Mouse (Mus musculus) embryo, embryonic 10 days (tissue): ENCODE data around the gene Slc39a11.

ENCODE experiments used
- DNase-seq: peaks from one replicate; pipeline ENCODE4 v3.0.0-alpha.2; 2015; ENCODE audit warnings: low spot score

Slc39a11 gene

DNA sequence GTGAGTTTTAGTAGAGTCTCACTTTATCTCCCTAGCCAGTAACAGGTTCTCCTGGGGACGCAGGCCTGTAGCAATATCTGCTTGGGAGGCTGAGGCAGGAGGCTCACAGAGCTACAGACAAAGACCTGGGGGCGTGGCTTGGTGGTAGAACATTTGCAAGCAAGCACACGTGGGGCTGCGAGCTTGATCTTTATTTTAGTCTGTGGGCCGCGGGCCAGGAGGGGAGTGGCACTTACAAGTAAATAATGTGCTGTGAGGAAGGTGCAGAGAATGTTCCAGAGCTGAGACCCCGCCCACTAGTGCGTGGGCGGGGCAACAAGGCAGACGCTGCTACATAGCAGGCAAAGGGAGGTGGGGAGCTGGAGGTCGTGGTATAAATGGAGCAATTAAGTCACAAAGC lies 250.3 kb downstream of the Slc39a11 start:
- no peak for DNase-seq

DNA sequence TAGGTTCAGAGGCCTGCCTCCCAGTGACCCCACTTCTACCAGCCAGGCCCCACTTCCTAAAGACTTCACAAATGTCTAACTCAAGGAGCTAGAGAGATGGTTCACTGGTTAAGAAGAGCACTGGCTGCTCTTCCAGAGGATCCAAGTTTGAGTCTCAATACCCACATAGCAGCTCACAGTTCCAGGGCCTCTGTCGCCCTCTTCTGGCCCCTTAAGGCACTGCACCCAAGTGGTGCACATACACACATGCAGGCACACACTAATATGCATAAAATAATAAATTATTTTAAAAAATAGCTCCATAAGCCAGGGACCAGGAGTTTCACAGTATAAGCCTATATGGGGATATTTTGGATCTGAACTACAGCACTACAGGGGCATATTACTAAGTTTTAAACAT lies 252.5 kb downstream of the Slc39a11 start:
- no peak for DNase-seq

DNA sequence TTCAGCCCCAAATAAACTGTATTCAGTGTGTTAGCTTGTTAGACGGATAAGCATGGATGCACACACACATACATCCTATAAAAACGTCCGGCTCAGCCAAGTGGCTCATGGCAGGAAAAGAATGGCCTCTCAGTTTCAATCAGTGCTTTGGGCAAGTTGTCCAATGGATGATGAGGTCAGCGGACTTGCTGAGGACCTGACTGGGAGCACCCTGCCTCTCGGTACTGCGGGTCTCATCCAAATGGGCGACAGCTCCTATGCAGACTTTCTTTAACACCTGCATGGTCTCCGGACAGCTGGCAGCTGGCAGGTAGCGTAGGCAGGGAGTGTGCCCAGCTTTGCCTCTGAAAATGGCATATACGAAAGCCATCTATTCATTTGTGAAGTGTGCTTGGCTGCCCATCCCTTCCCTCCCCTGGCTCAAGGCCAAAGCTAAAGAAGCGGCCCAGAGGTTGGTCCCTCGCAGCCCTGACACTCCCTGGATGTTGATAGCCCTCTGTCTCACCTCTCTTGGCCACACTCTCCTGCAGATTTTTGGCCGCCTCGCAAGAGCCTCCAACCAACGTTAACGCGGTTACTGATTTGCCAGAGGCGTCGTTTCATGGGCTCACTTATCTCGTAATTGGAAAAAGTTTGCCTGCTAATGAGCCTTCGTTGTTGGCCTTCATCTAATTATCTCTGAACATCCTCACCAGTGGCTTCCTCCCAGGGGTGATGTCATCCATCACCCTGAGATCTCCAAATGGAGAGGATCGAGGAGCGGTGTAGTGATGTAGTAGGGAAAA lies 256.3 kb downstream of the Slc39a11 start:
- no peak for DNase-seq

DNA sequence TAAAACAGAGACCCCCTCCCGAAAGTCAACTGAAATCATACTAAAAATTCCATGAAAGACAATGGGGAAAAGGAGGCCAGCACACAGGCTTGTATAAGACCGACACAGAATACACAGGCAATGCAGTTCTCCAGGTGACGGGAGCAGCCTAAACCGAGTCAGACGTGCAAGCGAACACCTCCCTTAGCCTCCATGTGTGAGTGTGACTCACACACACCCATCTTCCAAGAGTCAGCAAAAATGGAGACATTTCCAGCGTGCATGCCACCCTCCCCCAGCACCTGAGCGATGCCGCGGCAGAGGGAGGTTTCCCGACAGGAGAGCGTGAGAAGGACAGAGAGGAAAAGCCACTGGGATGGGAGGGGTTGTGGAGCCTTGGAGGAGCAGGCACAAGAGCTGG lies 258.2 kb downstream of the Slc39a11 start:
- DNase-seq: no peak

DNA sequence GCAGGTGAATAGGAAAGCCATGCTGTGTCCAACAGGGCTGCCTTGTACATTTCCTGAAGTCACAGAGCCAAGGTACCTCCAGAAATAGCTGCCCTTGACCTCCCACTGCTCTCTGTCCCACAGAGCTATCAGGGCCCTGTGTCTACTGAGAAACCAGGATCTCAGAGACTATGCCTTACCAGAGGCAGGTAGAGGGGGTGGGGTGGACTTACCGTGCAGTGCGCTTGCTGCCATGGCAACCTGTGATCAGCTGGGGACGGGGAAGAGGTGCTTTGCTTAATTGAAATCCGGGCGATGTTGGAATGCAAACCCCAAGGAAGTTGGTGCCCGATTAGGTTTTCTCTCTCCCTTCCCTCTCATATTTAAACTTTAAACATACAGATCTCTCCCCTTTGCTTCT lies 260.2 kb downstream of the Slc39a11 start:
- no peak for DNase-seq

DNA sequence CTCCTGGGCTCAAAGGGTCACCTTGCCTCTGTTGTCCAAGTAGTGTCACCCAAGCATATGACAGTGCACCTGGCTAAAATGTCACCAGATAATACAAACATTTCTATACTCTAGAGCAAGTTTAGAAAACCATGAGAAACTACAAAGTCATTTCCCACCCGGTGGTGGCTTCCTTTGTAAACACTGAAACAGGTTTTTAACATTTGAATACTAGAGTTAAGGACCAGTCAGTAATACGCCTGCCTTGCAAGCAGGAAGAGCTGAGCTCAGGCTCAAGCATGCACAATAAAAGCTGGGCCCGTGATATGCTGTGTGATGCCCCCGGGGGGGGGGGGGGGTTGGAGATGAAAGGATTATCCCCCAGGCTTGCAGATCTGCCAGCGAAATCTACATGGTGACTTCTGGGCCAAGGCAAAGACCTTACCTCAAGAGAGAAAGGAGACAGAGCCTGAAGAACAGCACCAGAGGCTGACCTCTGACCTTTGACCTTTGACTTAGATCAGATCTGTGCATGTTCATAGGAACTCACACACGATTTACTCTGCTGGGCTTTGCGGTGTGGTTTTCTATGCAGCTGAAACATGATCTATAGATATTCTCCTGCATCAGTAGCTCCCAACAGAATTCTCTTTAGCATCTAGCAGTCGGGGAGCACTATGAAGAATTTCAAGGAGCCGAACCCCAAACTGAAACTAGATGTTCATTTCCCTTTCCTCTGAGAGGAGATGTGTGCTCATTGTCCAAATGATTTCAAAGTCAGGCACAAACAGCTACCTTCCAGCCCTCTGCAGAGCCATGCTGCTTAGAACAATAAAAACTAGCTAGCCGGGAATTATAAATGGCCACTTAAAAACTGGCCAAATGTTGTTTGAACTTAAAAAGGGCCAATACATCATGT lies 267.0 kb downstream of the Slc39a11 start:
- DNase-seq: peak; percentile 86

DNA sequence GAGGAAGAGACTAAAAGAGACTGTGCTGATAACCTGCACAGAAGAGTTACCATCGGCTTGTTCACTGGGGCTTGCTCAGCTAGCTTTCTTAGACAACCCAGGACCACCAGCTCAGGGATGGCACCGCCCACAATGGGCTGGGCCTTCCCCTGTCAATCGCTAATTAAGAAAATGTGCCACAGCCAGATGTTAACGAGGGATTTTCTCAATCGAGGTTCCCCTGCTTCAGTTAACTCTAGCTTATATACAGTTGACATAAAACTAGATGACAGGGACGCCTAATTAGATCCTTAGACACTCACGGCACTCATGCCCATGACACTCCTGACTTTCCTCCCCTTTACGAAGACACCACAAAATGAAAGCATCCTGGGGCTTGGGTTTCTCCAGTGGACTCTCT lies 268.3 kb downstream of the Slc39a11 start:
- no peak for DNase-seq

DNA sequence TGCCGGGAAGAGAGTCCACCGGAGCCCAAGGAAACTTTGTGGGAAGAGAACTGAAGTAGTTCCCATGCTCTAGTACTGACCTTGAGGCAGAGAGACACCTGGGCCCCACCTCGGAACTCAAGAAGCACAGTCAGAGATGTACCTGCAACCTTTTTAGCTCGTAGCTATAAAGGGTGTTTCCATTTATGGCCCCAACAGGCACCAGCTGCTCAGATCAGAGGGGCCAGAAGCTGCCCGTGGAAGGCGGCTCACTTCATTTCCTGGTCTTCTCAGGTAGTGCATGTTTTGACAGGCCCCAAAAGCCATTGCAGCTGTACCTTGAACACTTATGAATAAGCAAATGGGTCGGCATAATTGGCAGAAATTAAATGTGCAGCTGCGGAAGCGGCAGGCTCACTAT lies 271.0 kb downstream of the Slc39a11 start:
- DNase-seq: no peak

DNA sequence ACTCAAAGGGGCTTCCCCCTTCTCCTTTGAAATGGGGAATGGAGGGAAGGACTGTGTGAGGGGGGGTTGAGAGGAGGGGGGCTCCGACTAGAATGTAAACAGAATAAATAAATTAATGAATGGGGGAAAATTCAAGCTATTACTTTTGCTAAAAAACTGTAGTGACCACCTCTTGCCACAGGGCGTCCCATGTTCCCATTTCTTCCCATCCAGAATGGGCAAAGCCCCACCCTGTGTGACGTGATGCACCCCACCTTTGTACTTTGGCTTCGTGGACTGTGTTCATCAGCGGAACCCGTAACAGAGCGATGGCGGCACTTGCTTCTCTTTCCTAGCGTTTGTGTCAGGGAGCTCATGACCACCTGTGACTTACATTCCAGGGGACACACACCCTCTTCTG lies 273.8 kb downstream of the Slc39a11 start:
- DNase-seq: no peak

DNA sequence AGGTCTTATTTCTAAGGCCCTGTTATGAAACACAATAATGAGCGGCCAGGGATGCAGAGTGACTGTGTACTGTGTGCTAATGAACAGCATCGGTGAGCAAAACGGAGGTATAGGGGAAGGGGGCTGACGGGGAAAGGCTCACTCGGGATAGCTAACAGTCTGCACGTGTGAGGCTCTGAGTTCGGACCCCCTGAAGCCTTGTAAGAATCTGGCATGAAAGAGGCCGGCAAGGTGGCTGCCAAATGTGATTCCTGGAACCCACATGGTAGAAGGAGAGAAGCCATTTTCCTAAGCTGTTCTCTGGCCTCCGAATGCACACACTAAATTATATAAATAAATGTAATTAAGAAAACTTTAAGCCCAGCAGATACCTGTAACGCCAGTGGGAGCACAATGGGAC lies 276.0 kb downstream of the Slc39a11 start:
- no peak for DNase-seq

DNA sequence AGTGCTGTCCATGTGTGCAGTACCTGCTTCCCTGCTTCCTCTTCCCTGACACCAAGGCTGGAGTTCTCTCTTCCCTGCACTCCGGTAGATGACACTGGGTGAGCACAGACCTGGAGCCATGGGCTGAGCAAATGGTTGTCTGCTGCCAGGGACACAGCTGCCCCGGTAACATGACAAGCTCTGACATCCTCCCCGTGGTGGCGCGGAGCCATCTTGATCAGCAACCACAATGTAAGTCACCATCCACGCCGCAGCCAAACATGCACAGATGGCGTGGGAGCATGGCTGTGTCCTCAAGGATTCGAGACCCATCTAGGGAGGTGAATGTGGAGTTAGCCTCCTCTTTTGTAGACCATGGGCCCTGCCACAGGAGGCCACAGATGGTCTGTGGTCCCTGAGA lies 276.5 kb downstream of the Slc39a11 start:
- no peak for DNase-seq

DNA sequence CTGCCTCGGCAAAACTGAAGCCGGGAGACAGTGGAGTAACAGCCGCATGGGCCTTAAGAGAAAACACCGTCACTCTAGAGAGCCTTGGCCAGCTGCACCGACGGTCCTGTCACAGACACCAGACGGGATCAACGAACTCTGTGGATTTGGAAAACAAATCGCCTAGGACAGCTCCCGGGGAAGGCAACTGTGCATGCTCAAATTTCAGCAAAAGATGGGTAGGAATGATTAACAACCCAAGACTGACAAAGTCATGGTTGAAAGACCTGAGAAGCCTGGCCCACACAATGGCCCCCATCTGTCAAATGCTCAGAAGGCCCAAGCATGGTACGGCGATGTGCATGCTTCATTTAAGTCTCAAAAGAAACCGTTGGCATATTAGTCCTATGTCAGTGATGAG lies 281.8 kb downstream of the Slc39a11 start:
- peak; percentile 55 for DNase-seq

DNA sequence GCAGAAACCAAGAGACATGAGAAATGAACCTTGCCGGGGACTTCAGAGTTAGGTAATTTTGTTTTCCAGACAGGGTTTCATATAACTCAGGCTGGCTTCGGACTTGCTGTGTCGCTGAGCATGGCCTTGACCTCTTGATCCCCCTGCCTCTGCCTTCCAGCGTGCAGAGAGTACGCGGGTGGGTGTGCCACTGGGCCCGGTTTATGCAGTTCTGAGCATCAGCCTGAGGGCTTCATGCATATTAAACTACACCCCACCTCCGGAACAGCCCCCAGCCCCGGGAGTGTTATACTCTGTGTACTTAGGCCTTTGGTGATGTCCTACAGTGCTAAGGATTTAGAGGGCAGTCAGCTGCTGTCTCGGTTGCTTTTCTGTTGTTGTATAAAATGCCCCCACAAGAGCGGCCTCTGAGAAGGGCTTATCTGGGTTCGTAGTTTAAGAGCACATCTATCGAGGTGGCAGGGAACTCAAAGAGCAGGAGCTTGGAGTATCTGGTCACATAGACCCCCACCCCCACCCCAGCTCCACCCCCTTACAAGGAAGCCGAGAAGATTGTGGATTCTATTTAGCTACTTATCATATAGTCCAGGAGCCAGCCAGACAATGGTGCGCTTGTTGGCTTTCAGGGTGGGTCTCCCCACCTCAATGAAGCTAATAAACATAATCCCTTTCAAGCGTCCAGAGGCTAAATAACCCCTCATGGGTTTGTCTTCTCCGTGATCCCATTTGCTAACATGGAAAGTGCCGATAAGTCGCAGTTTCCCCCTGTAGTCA lies 283.4 kb downstream of the Slc39a11 start:
- DNase-seq: peak; percentile 58

DNA sequence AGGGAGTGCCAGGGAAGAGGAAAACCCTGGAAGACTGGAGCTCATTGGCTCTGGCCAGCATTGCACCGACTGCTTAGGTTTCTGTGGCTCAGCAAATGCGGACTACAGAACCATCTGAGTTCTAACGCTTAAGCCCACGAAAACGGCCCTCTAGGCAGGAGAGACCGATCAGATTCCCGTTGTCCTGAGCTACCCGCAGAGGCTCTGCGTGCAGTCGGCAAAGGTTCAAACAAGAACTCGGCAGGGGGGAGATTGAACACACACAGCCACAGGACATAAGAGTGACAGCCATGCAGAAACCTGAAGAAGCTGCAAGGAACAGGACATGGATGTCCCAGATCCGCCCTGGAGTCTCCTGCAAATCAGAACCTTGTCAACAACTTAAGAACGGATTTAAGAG lies 286.1 kb downstream of the Slc39a11 start:
- no peak for DNase-seq

DNA sequence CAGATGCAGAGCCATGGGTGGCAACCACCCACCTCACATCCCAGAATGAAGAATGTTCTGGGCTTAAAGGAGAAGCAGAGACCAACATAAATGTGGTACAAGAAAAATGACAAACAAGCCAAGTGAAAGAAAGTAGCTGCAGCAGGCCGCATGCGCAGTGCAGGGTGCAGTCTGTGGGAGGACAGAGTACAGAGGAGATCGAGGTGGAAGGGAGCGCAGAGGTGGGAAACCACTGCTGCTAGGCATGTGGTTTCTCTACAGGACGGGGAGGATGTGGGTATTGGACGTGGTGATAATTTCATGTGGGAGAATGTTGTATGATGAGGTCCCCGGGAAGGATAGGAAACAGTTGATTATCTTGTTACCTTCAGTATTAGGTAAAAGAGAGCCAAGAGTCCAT lies 287.3 kb downstream of the Slc39a11 start:
- no peak for DNase-seq

DNA sequence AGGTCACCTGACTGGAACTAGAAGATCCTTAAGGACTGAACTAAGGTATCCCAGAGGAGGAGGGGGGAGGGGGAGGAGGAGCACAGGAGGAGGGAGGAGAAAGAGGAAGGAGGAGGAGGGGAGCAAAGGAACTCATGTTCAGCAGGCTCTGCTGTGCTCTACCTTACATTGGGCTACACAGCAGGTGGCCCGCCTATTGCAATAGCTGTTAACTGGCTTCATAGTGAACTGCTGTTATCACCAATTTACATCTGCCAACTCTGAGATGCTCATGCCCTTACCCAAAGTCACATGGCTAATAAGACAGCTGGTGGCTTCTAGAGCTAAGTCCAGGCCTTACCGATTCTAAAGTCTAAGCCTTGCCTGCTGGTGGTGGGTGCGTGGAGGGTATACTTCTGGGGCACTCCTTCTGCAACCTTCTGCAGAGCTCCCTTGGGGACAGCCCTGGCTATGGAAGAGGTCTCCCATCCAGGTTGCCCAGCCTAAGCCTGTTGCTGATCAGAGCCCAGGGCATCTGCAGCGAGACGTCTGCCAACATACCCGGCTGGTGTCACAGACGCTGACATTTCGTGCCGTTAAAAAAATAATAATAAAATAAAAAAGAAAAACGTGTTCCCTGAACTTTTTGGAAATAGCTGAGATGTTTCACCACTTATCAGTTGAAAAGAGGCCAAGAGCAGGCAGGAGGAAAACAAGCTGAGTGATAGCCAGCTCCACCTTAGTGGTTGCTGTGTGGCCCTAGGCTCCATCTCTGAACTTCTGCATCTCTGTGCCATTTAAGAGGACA lies 289.6 kb downstream of the Slc39a11 start:
- no peak for DNase-seq

DNA sequence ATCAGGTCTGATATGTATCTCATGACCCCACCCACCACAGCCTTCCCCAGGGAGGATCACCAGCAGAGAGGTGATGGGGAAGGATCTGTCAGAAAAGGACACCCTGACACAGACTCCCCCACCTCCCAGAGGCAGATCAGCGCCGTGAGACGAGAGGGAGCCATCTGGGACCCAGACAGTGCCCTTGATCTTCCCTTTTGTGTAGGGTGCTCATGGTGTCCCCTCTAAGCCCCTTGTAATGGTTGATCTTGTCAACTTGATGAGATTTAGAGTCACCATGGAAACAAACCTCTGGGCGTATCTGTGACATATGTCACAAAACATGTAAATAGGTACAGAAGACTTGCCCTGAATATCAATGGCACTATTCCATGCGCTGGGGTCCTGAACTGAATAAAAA lies 293.9 kb downstream of the Slc39a11 start:
- DNase-seq: no peak

DNA sequence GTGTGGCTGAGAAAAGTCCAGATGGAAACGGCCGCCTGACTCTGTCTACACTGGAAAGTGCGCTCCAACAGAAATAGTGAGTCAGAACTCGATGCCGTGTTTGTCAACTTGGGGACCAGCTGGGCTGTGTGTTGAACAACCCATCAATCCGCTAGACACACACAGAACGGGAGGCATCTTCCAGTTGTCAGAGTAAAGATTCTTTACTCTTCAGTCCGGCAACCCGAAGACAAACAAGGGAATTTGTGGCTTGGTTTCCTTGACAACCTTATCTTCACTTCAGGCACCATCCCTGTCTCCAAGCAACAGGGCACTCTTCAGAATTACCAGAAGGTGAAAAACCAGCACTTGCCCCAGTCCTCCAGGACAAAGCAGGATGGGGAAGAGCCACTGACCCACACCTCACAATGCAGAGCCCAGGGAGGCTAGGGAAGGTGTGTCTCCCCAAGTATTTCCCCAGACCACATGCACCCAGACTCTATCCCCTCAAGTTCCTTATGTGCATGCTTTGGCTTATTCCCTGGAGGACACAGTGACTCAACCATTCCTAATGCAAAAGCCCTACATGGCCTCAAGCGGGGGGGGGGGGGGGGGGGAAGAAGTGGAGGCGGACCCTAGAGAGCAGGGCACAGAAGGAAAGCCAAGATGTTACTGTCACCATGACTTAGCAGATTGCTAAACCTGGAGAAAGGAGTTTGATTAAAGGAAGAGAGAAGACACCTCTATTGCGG lies 297.6 kb downstream of the Slc39a11 start:
- peak; percentile 68 for DNase-seq

DNA sequence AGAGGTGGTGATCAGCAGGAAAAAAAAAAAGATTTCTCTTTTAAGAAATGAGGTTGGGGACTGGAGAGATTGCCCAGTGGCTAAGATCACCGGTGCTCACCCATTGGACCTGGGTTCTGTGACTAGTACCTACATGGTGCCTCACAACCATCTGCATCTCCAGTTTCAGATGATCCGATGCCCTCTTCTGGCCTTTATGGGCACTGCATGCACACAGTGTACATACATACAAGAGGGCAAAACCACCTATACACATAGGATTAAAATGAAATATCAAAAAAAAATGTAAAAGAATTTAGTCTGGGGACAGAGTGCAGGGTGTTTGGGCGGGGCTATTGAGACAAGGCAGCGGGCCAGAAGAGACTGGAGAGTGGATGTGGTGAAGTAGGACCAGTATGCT lies 299.3 kb downstream of the Slc39a11 start:
- no peak for DNase-seq

DNA sequence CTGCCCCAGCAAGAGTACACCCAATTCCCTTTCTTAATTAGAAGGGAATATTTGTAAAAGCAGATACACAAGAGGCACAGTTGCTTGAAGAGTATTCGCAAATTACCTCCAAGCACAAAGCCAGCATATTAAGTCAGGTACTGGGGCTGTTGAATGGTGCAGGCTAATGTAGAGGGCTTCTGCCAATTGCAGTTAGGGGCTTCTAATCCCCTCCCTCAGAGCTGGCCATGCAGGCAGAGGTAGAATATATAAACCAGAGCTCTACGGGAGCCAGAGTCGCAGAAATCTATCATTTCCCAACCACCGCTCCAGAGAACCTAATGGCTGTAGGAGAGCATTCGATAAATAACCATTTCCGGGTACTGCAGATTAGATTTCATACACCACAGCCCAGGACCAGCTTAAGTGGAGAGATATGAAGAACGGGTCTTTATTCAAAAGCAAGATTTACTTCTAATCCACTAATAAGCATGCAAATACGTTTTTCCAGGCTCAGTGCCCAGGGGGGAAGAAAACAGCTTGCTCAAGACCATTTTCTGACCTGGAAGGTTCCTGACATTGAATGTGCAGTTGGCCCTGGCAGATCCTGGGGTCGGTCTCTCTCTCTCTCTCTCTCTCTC lies 302.9 kb downstream of the Slc39a11 start:
- DNase-seq: no peak

DNA sequence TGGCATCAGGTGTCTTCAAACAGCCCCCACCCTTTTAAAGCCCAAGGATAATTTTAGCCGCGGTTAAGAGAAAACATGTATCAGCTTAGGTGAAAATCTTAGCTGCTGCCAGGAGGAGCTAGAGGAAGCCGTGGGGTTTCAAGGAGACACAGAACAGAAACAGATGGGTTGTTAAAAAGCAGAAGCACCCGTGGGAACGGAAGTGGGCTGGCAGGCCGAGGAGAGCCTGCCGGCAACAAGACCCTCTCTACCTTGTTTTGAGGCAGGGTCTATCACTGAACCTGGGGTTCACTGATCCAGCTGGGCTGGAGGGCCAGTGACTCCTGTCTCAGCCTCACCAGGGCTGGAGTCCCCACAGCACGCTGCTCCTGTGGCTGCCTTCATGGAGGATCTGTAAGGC lies 310.1 kb downstream of the Slc39a11 start:
- no peak for DNase-seq
